Mouse (Mus musculus) G1E (cell line): ENCODE measurements around the gene Cenpu.

Source experiments
- CTCF ChIP-seq: IDR thresholded peaks from 2 replicates; pipeline ENCODE4 v1.5.1; 2012; ENCODE audit warnings: low read depth, low read length, inconsistent platforms, mixed read lengths
- GATA1 ChIP-seq: IDR thresholded peaks from 2 replicates; pipeline ENCODE4 v1.6.1; 2012; ENCODE audit warnings: borderline replicate concordance, low read length, inconsistent platforms, mixed read lengths

DNA sequence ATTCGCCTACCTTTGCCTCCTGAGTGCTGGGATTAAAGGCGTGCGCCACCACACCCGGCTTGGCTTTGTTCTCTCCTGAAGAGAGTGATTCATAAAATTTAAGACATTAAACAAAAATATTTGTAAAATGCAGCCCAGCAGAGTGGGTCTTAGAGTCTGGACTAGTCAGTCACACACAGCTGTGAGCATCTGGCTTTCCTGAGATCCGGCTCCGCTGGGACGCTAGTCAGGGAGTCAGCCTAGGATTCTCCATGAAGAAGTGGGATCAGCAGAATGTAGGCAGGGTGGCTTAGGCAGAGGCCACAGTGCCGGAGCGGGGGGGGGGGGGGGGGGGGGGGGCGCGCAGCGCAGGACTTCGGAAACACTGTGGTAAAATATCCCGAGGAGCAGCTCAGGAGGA is 18.8 kb downstream of the Cenpu start:
- TF ChIP-seq CTCF (no peak), GATA1 (no peak)
